Mouse (Mus musculus): Measurements from ENCODE around the gene Ms4a6c.
"Not testable (repeated sequence)": the region's sequence is repeated elsewhere in the genome, so short reads cannot be mapped to it uniquely, and the experiment has no call there.

DNA sequence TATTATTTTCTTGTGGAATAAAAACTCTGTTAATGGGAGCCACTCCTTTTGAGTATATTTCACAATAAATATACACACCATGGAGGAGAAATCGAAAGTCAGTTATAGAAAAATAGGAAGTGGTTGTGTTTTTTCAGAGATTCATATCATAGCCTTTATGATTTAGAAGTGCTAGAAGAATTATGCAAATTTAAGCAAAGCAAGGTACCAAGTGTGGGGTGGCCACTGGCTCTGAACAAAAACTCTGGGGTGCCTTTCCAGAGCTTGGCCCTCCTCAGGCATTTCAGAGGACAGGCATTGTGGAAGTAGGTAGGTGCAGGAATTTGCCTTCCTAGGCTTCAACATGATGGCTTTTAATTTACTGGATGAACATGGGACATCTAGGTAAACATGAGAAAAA is 28.1 kb downstream of the Ms4a6c start:
- TF ChIP-seq CTCF (IDR thresholded peaks at IDR 0.05; ENCODE audit: insufficient read depth, low read length); POLR2A (IDR thresholded peaks at IDR 0.05; ENCODE audit: borderline replicate concordance, extremely low read depth, low read depth, low read length): not testable (repeated sequence)

Measured in lung, adult 2 months (tissue).